Mouse (Mus musculus) embryonic fibroblast, embryonic 13.5 days (primary cell): Measurements from ENCODE around the gene Ttc30a1.

Experiments
- CTCF ChIP-seq: IDR thresholded peaks from 2 replicates; pipeline ENCODE4 v1.5.1; 2011; ENCODE audit warnings: mild to moderate bottlenecking, control low read depth, low read length, moderate library complexity, borderline replicate concordance; ENCODE audit not compliant: insufficient read depth
- POLR2A ChIP-seq: IDR thresholded peaks from 2 replicates; pipeline ENCODE4 v1.6.1; 2011; ENCODE audit warnings: low read depth, mild to moderate bottlenecking, control low read depth, low read length, moderate library complexity

DNA sequence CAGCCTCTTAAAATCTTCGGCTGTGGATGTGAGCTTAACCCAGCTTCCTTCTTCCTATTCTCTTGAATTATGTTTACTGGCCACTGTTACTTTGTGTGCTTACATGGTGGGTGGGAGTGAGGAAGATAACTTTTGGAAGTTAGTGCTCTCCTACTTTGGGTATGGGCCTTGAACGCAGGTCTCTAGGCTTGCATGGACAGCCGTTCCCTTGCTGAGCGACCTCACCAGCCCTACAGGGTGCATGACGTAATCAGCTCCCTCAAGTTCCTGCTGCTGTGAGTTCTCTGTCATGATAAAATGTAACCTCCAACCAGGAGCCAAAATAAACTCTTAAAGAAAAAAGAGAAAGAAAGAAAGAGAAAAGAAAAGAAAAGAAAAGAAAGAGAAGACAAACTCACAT lies 17.7 kb downstream of the Ttc30a1 start:
- TF ChIP-seq CTCF (no peak), POLR2A (no peak)
